Mouse (Mus musculus) heart, embryonic 14.5 days (tissue): ENCODE measurements around the gene Kcnip1. TPM values are rescaled to one million over a fixed set of nuclear protein-coding genes. Genes with fewer than 3 reads are reported as not detected.

Experiments used
- ATAC-seq: fragments of 200-750 bp; cut with Nextera tagmentation; 2 replicates; pipeline ENCODE4 v1.8.0; 2017; ENCODE audit warnings: low read depth, moderate TSS enrichment; ENCODE audit not compliant: insufficient number of reproducible peaks, insufficient read depth, low FRiP score
- H3K27ac ChIP-seq, 2 experiments: fragments of 200-500 bp in 1 of 2; fragments of 300-500 bp in 1 of 2; sonication (generic) in 1 of 2; replicated peaks in 1 of 2; 2 replicates each; pipeline ENCODE4 v1.5.1; 2012 to 2014; ENCODE audit warnings: low read depth in 2 of 2, low read length in 2 of 2, control low read depth in 1 of 2, mild to moderate bottlenecking in 1 of 2, mixed read lengths in 1 of 2; ENCODE audit not compliant: control insufficient read depth in 1 of 2, insufficient read depth in 1 of 2
- H3K27me3 ChIP-seq: fragments of 300-500 bp; sonication (generic); 2 replicates; pipeline ENCODE4 v1.6.1; 2014; ENCODE audit warnings: mild to moderate bottlenecking, low read length, control low read depth; ENCODE audit not compliant: control insufficient read depth, insufficient read depth
- H3K36me3 ChIP-seq: fragments of 300-500 bp; sonication (generic); 2 replicates; pipeline ENCODE4 v1.6.1; 2014; ENCODE audit warnings: mild to moderate bottlenecking, control low read depth, low read length, mixed read lengths; ENCODE audit not compliant: control insufficient read depth, insufficient read depth
- H3K4me1 ChIP-seq, 2 experiments: fragments of 200-500 bp in 1 of 2; fragments of 300-500 bp in 1 of 2; sonication (generic) in 1 of 2; 2 replicates each; pipeline ENCODE4 v1.6.1; 2012 to 2014; ENCODE audit warnings: low read length in 2 of 2, control low read depth in 1 of 2, mixed read lengths in 1 of 2; ENCODE audit not compliant: control insufficient read depth in 2 of 2, insufficient read depth in 2 of 2
- H3K4me2 ChIP-seq: fragments of 300-500 bp; sonication (generic); 2 replicates; pipeline ENCODE4 v1.6.1; 2014; ENCODE audit warnings: mild to moderate bottlenecking, low read length
- H3K4me3 ChIP-seq, 2 experiments: fragments of 200-500 bp in 1 of 2; fragments of 300-500 bp in 1 of 2; sonication (generic) in 1 of 2; 2 replicates each; pipeline ENCODE4 v1.5.1; 2012 to 2014; ENCODE audit warnings: low read length in 2 of 2, mild to moderate bottlenecking in 2 of 2, control low read depth in 1 of 2, low read depth in 1 of 2, moderate library complexity in 1 of 2; ENCODE audit not compliant: control insufficient read depth in 1 of 2, insufficient read depth in 1 of 2
- H3K9ac ChIP-seq: fragments of 300-500 bp; sonication (generic); 2 replicates; pipeline ENCODE4 v1.6.1; 2014; ENCODE audit warnings: mild to moderate bottlenecking, low read length
- H3K9me3 ChIP-seq: fragments of 300-500 bp; sonication (generic); 2 replicates; pipeline ENCODE4 v1.6.1; 2016; ENCODE audit warnings: low read length, control low read depth; ENCODE audit not compliant: control insufficient read depth
- WGBS: fragments of 180-500 bp; shearing (Covaris S2); extraction: QIAGEN DNeasy Blood & Tissue Kit; methylation state at CpG from one replicate; pipeline ENCODE4 v1.1.7; 2014; 5-methylcytosine and 5-hydroxymethylcytosine counted together
- polyA plus RNA-seq: library from polyadenylated mRNA; unstranded; fragments of >200 nt; fragmentation: Nextera tagmentation; extraction: Ambion mirVana; gene quantifications from 2 replicates; pipeline ENCODE4 v1.2.1, GENCODE M21; 2014

The Kcnip1 gene
- polyA plus RNA-seq, 1 experiment from 2014 or later, result 0.11 TPM

GRCm38 (mm10) chr11:33829774-33830173 is 163.2 kb downstream of the Kcnip1 start:
- H3K9me3 ChIP-seq, result no peaks in the 10 kb centered on the region
- WGBS, result 61% methylated on average over 2 of the region's 2 CpGs

GRCm38 (mm10) chr11:33827829-33828206 is 165.1 kb downstream of the Kcnip1 start:
- Histone ChIP-seq H3K9me3 (no peaks in the 10 kb centered on the region), H3K9ac (no peak overlapping the region), H3K36me3 (no peaks in the 10 kb centered on the region), H3K4me3 (no peak overlapping the region), H3K27ac (no peak overlapping the region), H3K4me2 (no peak overlapping the region), H3K27me3 (no peaks in the 10 kb centered on the region), H3K4me1 (peaks cover 0 to 5% of the 10 kb centered on the region in 2 experiments; a peak in 1 of 4 replicates)
- no peak for ATAC-seq
- WGBS, result 62% methylated on average over 6 of the region's 6 CpGs

More at GRCm38 (mm10) chr11:33829774-33830173, 163.2 kb downstream of the Kcnip1 start:
- peaks cover 0 to 5% of the 10 kb centered on the region in 2 experiments; a peak in 1 of 4 replicates for H3K4me1 ChIP-seq
- H3K27me3 ChIP-seq, result no peaks in the 10 kb centered on the region
- no peak overlapping the region for H3K4me2 ChIP-seq
- H3K4me3 ChIP-seq, result no peak overlapping the region
- ATAC-seq, result no peak
- no peak overlapping the region for H3K27ac ChIP-seq
- H3K9ac ChIP-seq, result no peak overlapping the region
- H3K36me3 ChIP-seq, result no peaks in the 10 kb centered on the region

DNA sequence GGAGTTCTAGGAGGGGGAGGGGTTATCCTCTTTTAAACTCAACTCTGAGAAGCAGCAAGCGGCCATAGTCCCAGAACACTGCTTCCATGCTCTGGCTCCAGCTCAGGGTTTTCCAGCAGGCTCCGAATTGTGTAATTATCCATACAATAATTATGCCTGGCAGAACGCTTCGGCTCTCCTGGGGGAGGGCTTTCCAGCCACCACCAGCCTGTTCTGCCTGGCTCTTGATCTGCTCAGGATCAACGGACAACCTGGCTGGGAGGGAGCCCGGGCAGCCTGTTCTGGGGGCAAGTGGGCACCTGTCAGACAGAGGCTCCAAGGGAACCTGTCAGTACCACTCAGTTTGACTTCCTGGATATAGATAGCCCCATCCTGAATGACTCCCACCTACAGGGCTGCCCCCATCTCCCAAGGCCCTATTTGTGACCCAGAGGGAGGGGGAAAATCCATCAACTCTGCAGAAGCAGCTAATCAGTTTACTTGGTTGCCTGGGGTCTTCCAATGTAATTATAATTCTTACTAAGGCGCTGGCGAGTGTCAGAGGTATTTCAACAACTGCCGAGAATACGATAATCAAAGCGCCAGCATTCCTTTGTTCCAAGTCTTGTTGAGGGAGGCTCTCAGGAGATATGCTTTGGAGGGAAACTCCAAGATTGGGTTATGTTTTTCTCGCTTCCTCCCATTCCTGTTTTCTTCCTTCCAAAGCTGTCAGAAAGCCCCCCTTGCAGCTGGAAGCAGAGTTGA is 165.7 kb downstream of the Kcnip1 start:
- H3K4me2 ChIP-seq, result no peak overlapping the region
- no peak overlapping the region for H3K4me3 ChIP-seq
- no peaks in the 10 kb centered on the region for H3K9me3 ChIP-seq
- peaks cover 0 to 5% of the 10 kb centered on the region in 2 experiments; a peak in 1 of 4 replicates for H3K4me1 ChIP-seq
- no peak overlapping the region for H3K9ac ChIP-seq
- H3K27me3 ChIP-seq, result no peaks in the 10 kb centered on the region
- ATAC-seq, result no peak
- WGBS, result 42% methylated on average over 12 of the region's 12 CpGs
- H3K27ac ChIP-seq, result no peak overlapping the region
- H3K36me3 ChIP-seq, result no peaks in the 10 kb centered on the region

DNA sequence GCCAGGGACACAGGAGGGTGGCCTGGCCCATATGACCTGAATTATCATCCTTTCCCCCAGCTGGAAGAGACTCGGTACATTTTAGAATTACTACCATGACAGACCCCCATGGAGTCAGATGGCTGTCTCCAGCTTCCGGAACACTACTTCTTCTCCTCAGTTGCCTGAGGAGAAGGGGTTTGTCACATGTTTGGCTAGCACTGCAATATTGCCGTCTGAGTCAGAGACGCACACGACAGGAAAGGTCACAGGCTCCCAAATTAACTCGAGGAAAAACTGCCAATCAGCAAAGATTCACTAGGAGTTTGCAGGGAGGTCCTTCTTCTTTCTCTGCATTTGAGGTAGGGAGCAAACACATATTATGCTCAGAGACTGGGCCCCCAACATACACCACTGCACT is 168.2 kb downstream of the Kcnip1 start:
- Histone ChIP-seq H3K9me3 (no peaks in the 10 kb centered on the region), H3K9ac (no peak overlapping the region), H3K4me1 (peaks cover 0 to 5% of the 10 kb centered on the region in 2 experiments; a peak in 1 of 4 replicates), H3K27ac (no peak overlapping the region), H3K27me3 (no peaks in the 10 kb centered on the region), H3K36me3 (no peaks in the 10 kb centered on the region), H3K4me2 (no peak overlapping the region), H3K4me3 (no peak overlapping the region)
- ATAC-seq, result no peak
- WGBS, result 39% methylated on average over 6 of the region's 6 CpGs

- no peaks in the 10 kb centered on the region; a peak in 1 of 4 replicates for H3K4me1 ChIP-seq
- H3K9ac ChIP-seq, result no peak overlapping the region
- H3K4me3 ChIP-seq, result no peak overlapping the region
- H3K27me3 ChIP-seq, result no peaks in the 10 kb centered on the region; the same call in 1 of the 2 replicates
- no peak for ATAC-seq
- 79% methylated on average over 5 of the region's 5 CpGs for WGBS
- no peak overlapping the region for H3K27ac ChIP-seq
- no peaks in the 10 kb centered on the region for H3K9me3 ChIP-seq
- H3K4me2 ChIP-seq, result no peak overlapping the region
- no peaks in the 10 kb centered on the region for H3K36me3 ChIP-seq
Observed at GRCm38 (mm10) chr11:33821331-33821730, 171.6 kb downstream of the Kcnip1 start.

GRCm38 (mm10) chr11:33820876-33821275 is 172.1 kb downstream of the Kcnip1 start:
- 80% methylated on average over 7 of the region's 7 CpGs for WGBS
- H3K9ac ChIP-seq, result no peak overlapping the region
- no peak overlapping the region for H3K27ac ChIP-seq
- ATAC-seq, result no peak
- no peak overlapping the region for H3K4me2 ChIP-seq
- H3K36me3 ChIP-seq, result no peaks in the 10 kb centered on the region
- H3K9me3 ChIP-seq, result no peaks in the 10 kb centered on the region
- H3K27me3 ChIP-seq, result no peaks in the 10 kb centered on the region; the same call in 1 of the 2 replicates
- peaks cover 0 to 2% of the 10 kb centered on the region in 2 experiments; a peak in 1 of 4 replicates for H3K4me1 ChIP-seq
- no peak overlapping the region for H3K4me3 ChIP-seq

DNA sequence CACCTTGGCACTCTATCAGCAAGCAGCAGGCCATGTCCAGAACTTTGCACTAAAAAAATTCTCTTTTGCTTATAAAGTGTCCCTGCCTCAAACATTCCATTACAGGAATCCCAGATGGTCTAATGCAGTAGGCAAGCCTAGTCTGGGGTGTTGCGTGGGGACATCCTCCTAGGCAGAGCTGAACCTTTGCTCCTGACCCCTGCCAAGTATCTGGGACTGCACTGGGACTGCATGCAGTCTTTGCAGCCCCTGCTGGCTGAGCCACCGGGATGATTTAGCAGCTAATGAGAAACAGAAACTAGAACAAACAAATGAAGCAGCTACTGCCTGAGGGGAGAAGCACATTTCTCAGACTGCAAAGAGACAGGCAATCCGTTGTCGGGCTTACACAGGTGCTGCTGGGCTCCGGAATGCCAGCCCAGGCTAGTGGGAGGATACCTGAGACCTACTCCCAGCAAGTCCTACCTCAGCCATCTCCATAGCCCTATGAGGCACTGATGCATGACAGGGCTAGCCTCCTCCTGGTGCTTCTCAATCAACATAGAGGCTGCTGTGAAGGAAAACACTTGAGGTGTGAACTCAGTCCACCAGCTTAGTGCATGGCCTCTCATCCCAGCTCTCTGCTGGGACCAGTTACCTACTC is 174.0 kb downstream of the Kcnip1 start:
- ATAC-seq, result no peak
- Histone ChIP-seq H3K27ac (no peak overlapping the region), H3K4me3 (no peak overlapping the region), H3K9me3 (no peaks in the 10 kb centered on the region), H3K4me1 (peaks cover 0 to 2% of the 10 kb centered on the region in 2 experiments; a peak in 1 of 4 replicates), H3K27me3 (no peaks in the 10 kb centered on the region; the same call in 1 of the 2 replicates), H3K9ac (no peak overlapping the region), H3K4me2 (no peak overlapping the region), H3K36me3 (no peaks in the 10 kb centered on the region)
- 33% methylated on average over 5 of the region's 5 CpGs for WGBS
